Mouse (Mus musculus) myocyte (in vitro differentiated cells): ENCODE results near the gene Cdpf1.

Source experiments
- CEBPB ChIP-seq: IDR thresholded peaks from 2 replicates; pipeline ENCODE4 v1.6.1; 2011; ENCODE audit warnings: mild to moderate bottlenecking, moderate library complexity; ENCODE audit not compliant: poor library complexity, insufficient read depth, severe bottlenecking
- E2F4 ChIP-seq: IDR thresholded peaks from one replicate; pipeline ENCODE4 v1.6.1; 2011; ENCODE audit warnings: mild to moderate bottlenecking, control low read depth, moderate library complexity; ENCODE audit not compliant: insufficient read depth
- MAX ChIP-seq: IDR thresholded peaks from one replicate; pipeline ENCODE4 v1.6.1; 2011; ENCODE audit warnings: low read depth, mild to moderate bottlenecking, control low read depth
- MYOD1 ChIP-seq, 3 experiments: IDR thresholded peaks; one replicate each; pipeline ENCODE4 v1.6.1; 2011; ENCODE audit warnings: control low read depth in 2 of 3, low read depth in 2 of 3, mild to moderate bottlenecking in 2 of 3, moderate library complexity in 1 of 3; ENCODE audit not compliant: insufficient read length in 2 of 3, control insufficient read depth in 1 of 3
- MYOG ChIP-seq, 3 experiments: IDR thresholded peaks; one replicate each; pipeline ENCODE4 v1.6.1; 2011; ENCODE audit warnings: control low read depth in 2 of 3, low read depth in 2 of 3, mild to moderate bottlenecking in 2 of 3; ENCODE audit not compliant: insufficient read length in 2 of 3, control insufficient read depth in 1 of 3, insufficient read depth in 1 of 3
- POLR2A ChIP-seq: IDR thresholded peaks from one replicate; pipeline ENCODE4 v1.6.1; 2011; ENCODE audit warnings: low read depth, mild to moderate bottlenecking, control low read depth, moderate library complexity; ENCODE audit not compliant: insufficient read length
- POLR2AphosphoS2 ChIP-seq: IDR thresholded peaks from one replicate; pipeline ENCODE4 v1.6.1; 2011; ENCODE audit warnings: low read depth, control low read depth; ENCODE audit not compliant: insufficient read length
- SRF ChIP-seq: IDR thresholded peaks from one replicate; pipeline ENCODE4 v1.6.1; 2011; ENCODE audit warnings: low read depth; ENCODE audit not compliant: control insufficient read depth, insufficient read length
- TCF12 ChIP-seq: IDR thresholded peaks from one replicate; pipeline ENCODE4 v1.6.1; 2011; ENCODE audit warnings: mild to moderate bottlenecking, control low read depth; ENCODE audit not compliant: poor library complexity, insufficient read depth, severe bottlenecking
- TCF3 ChIP-seq: IDR thresholded peaks from one replicate; pipeline ENCODE4 v1.6.1; 2011; ENCODE audit warnings: low read depth, control low read depth; ENCODE audit not compliant: insufficient read length
- USF1 ChIP-seq: IDR thresholded peaks from one replicate; pipeline ENCODE4 v1.6.1; 2011; ENCODE audit warnings: low read depth, mild to moderate bottlenecking, control low read depth, moderate library complexity

- no peak for TF ChIP-seq MAX
- no peak for TF ChIP-seq CEBPB
- TF ChIP-seq USF1 = no peak
- no peak for TF ChIP-seq POLR2A
- no peak for TF ChIP-seq E2F4
- no peak for TF ChIP-seq SRF
- no peak for TF ChIP-seq TCF12
- TF ChIP-seq MYOG (IDR thresholded peaks at IDR 0.05; ENCODE audit: control insufficient read depth in 1 of 3, insufficient read depth in 1 of 3, insufficient read length in 2 of 3, low read depth in 2 of 3) = no peak
- no peak for TF ChIP-seq MYOD1 (IDR thresholded peaks at IDR 0.05; ENCODE audit: control insufficient read depth in 1 of 3, insufficient read length in 2 of 3, low read depth in 2 of 3)
- no peak for TF ChIP-seq POLR2AphosphoS2
- TF ChIP-seq TCF3 = no peak
Observed at GRCm38 (mm10) chr15:85835335-85835734, 23.8 kb upstream of the Cdpf1 start.
